Mouse (Mus musculus) forebrain, embryonic 11.5 days (tissue): Measurements from ENCODE around the gene Abca12. TPM values are rescaled to one million over a fixed set of nuclear protein-coding genes. Genes with fewer than 3 reads are reported as not detected.

Experiments used
- ATAC-seq: fragments of 200-750 bp; cut with Nextera tagmentation; replicated peaks from 2 replicates; pipeline ENCODE4 v1.8.0; 2017; ENCODE audit warnings: moderate TSS enrichment; ENCODE audit not compliant: low FRiP score
- DNase-seq: peaks from one replicate; pipeline ENCODE4 v3.0.0-alpha.2; 2017; ENCODE audit warnings: low spot score
- H3K27ac ChIP-seq: fragments of 300-500 bp; sonication (generic); 2 replicates; pipeline ENCODE4 v1.5.1; 2014; ENCODE audit warnings: low read depth, low read length
- H3K27me3 ChIP-seq: fragments of 300-500 bp; sonication (generic); 2 replicates; pipeline ENCODE4 v1.6.1; 2014; ENCODE audit warnings: mild to moderate bottlenecking, low read length, mixed read lengths; ENCODE audit not compliant: control insufficient read depth, insufficient read depth
- H3K36me3 ChIP-seq: fragments of 300-500 bp; sonication (generic); 2 replicates; pipeline ENCODE4 v1.6.1; 2014; ENCODE audit warnings: mild to moderate bottlenecking, low read length, moderate library complexity, mixed read lengths; ENCODE audit not compliant: control insufficient read depth, insufficient read depth
- H3K4me1 ChIP-seq: fragments of 300-500 bp; sonication (generic); replicated peaks from 2 replicates; pipeline ENCODE4 v1.6.1; 2014; ENCODE audit warnings: low read length, mixed read lengths; ENCODE audit not compliant: control insufficient read depth, insufficient read depth
- H3K4me2 ChIP-seq: fragments of 300-500 bp; sonication (generic); 2 replicates; pipeline ENCODE4 v1.6.1; 2014; ENCODE audit warnings: low read depth, mild to moderate bottlenecking, low read length, moderate library complexity, mixed read lengths; ENCODE audit not compliant: severe bottlenecking
- H3K4me3 ChIP-seq: fragments of 300-500 bp; sonication (generic); 2 replicates; pipeline ENCODE4 v1.5.1; 2014; ENCODE audit warnings: low read depth, low read length
- H3K9ac ChIP-seq: fragments of 300-500 bp; sonication (generic); 2 replicates; pipeline ENCODE4 v1.6.1; 2014; ENCODE audit warnings: low read length
- H3K9me3 ChIP-seq: fragments of 300-500 bp; sonication (generic); 2 replicates; pipeline ENCODE4 v1.6.1; 2016; ENCODE audit warnings: low read length, mixed read lengths; ENCODE audit not compliant: control insufficient read depth
- WGBS: fragments of 180-500 bp; shearing (Covaris S2); extraction: QIAGEN DNeasy Blood & Tissue Kit; methylation state at CpG from one replicate; pipeline ENCODE4 v1.1.7; 2014; 5-methylcytosine and 5-hydroxymethylcytosine counted together
- polyA plus RNA-seq: library from polyadenylated mRNA; unstranded; fragments of >200 nt; fragmentation: Nextera tagmentation; extraction: Ambion mirVana; gene quantifications from 2 replicates; pipeline ENCODE4 v1.2.1, GENCODE M21; 2014

The Abca12 gene
- polyA plus RNA-seq, 1 experiment from 2014 or later = not detected

- no peak for DNase-seq
- 82% methylated on average over 1 of the region's 1 CpGs for WGBS
- no peak overlapping the region for H3K9ac ChIP-seq
- H3K4me2 ChIP-seq = no peak overlapping the region
- H3K9me3 ChIP-seq = no peaks in the 10 kb centered on the region
- H3K27ac ChIP-seq = no peak overlapping the region
- ATAC-seq = no peak
- no peaks in the 10 kb centered on the region for H3K27me3 ChIP-seq
- no peaks in the 10 kb centered on the region for H3K4me1 ChIP-seq
- H3K36me3 ChIP-seq = no peaks in the 10 kb centered on the region
- no peak overlapping the region for H3K4me3 ChIP-seq
These were observed 46.9 kb downstream of the Abca12 start for GRCm38 (mm10) chr1:71367770-71368169.

GRCm38 (mm10) chr1:71342861-71343554 lies 71.7 kb downstream of the Abca12 start:
- no peaks in the 10 kb centered on the region for H3K9me3 ChIP-seq
- H3K27me3 ChIP-seq = no peaks in the 10 kb centered on the region
- no peaks in the 10 kb centered on the region for H3K36me3 ChIP-seq
- peaks cover 8% of the 10 kb centered on the region; the same call in 1 of the 2 replicates for H3K4me1 ChIP-seq
- H3K4me2 ChIP-seq = no peak overlapping the region
- 42% methylated on average over 3 of the region's 3 CpGs for WGBS
- no peak overlapping the region for H3K27ac ChIP-seq
- H3K9ac ChIP-seq = no peak overlapping the region; the same call in 1 of the 2 replicates
- no peak for DNase-seq
- no peak overlapping the region for H3K4me3 ChIP-seq
- no peak for ATAC-seq

GRCm38 (mm10) chr1:71342261-71342594 lies 72.5 kb downstream of the Abca12 start:
- no peak overlapping the region for H3K4me2 ChIP-seq
- H3K36me3 ChIP-seq = no peaks in the 10 kb centered on the region
- peaks cover 8% of the 10 kb centered on the region; the same call in 1 of the 2 replicates for H3K4me1 ChIP-seq
- H3K9me3 ChIP-seq = no peaks in the 10 kb centered on the region
- no peak overlapping the region for H3K27ac ChIP-seq
- DNase-seq = no peak
- H3K9ac ChIP-seq = no peak overlapping the region
- no peak overlapping the region for H3K4me3 ChIP-seq
- peak; percentile 52 for ATAC-seq
- WGBS = 42% methylated on average over 4 of the region's 4 CpGs
- no peaks in the 10 kb centered on the region for H3K27me3 ChIP-seq

GRCm38 (mm10) chr1:71341370-71342260 lies 73.1 kb downstream of the Abca12 start:
- Histone ChIP-seq H3K36me3 (no peaks in the 10 kb centered on the region), H3K9me3 (no peaks in the 10 kb centered on the region), H3K27ac (no peak overlapping the region), H3K9ac (no peak overlapping the region), H3K27me3 (no peaks in the 10 kb centered on the region), H3K4me2 (no peak overlapping the region), H3K4me3 (no peak overlapping the region), H3K4me1 (peaks cover 8% of the 10 kb centered on the region; the same call in 1 of the 2 replicates)
- no peak for DNase-seq
- WGBS = 39% methylated on average over 7 of the region's 7 CpGs
- peak; percentile 73 for ATAC-seq

- Histone ChIP-seq H3K4me2 (no peak overlapping the region), H3K9ac (no peak overlapping the region), H3K9me3 (no peaks in the 10 kb centered on the region), H3K4me3 (no peak overlapping the region), H3K4me1 (peaks cover 8% of the 10 kb centered on the region; the same call in 1 of the 2 replicates), H3K36me3 (no peaks in the 10 kb centered on the region), H3K27ac (no peak overlapping the region), H3K27me3 (no peaks in the 10 kb centered on the region)
- 92% methylated on average over 4 of the region's 4 CpGs for WGBS
- ATAC-seq (no peak), DNase-seq (no peak)
These were observed 76.0 kb downstream of the Abca12 start for GRCm38 (mm10) chr1:71338548-71339340.

- ATAC-seq (no peak), DNase-seq (no peak)
- H3K4me3 ChIP-seq = no peak overlapping the region
- no peak overlapping the region for H3K27ac ChIP-seq
- H3K9ac ChIP-seq = no peak overlapping the region
- no peak overlapping the region for H3K4me2 ChIP-seq
- H3K27me3 ChIP-seq = no peaks in the 10 kb centered on the region
- WGBS = 87% methylated on average over 3 of the region's 3 CpGs
- no peaks in the 10 kb centered on the region for H3K4me1 ChIP-seq
- H3K9me3 ChIP-seq = no peaks in the 10 kb centered on the region
- H3K36me3 ChIP-seq = no peaks in the 10 kb centered on the region
These were observed 84.4 kb downstream of the Abca12 start for GRCm38 (mm10) chr1:71330349-71330748.

- H3K4me1 ChIP-seq = no peaks in the 10 kb centered on the region
- no peaks in the 10 kb centered on the region for H3K9me3 ChIP-seq
- no peak overlapping the region for H3K27ac ChIP-seq
- H3K4me3 ChIP-seq = no peak overlapping the region
- 90% methylated on average over 4 of the region's 4 CpGs for WGBS
- ATAC-seq (no peak), DNase-seq (no peak)
- no peaks in the 10 kb centered on the region for H3K36me3 ChIP-seq
- no peak overlapping the region for H3K9ac ChIP-seq
- no peak overlapping the region for H3K4me2 ChIP-seq
- no peaks in the 10 kb centered on the region for H3K27me3 ChIP-seq
These were observed 102.5 kb downstream of the Abca12 start for GRCm38 (mm10) chr1:71312171-71312570.

- no peak for DNase-seq
- no peak overlapping the region for H3K4me3 ChIP-seq
- H3K4me1 ChIP-seq = no peaks in the 10 kb centered on the region
- H3K27me3 ChIP-seq = no peaks in the 10 kb centered on the region
- H3K9me3 ChIP-seq = no peaks in the 10 kb centered on the region
- WGBS = 92% methylated on average over 6 of the region's 6 CpGs
- H3K27ac ChIP-seq = no peak overlapping the region
- no peak for ATAC-seq
- H3K36me3 ChIP-seq = no peaks in the 10 kb centered on the region
- H3K9ac ChIP-seq = no peak overlapping the region
- no peak overlapping the region for H3K4me2 ChIP-seq
These were observed 104.1 kb downstream of the Abca12 start for GRCm38 (mm10) chr1:71310614-71311013.
